Mouse (Mus musculus): ENCODE measurements at regions not wholly inside any gene's neighbourhood (a gene's known extent, or its start where the extent isn't known, plus 50 kb on each side); places are given as distances from the start of the nearest gene placed in this dataset.

GRCm38 (mm10) chr6:133976854-133977253, 58.6 kb upstream of the Etv6 start:
- TF ChIP-seq CTCF (IDR thresholded peaks at IDR 0.05; ENCODE audit: low read depth) (no peak), EP300 (optimal IDR thresholded peaks at IDR 0.05) (no peak)

Data from stomach, postnatal 0 days (tissue).